Mouse (Mus musculus): ENCODE results near the gene Tex22. TPM values are rescaled to one million over a fixed set of nuclear protein-coding genes. Genes with fewer than 3 reads are reported as not detected.

The Tex22 gene
- polyA plus RNA-seq, 1 experiment from 2014 or later: 0.13 TPM

DNA sequence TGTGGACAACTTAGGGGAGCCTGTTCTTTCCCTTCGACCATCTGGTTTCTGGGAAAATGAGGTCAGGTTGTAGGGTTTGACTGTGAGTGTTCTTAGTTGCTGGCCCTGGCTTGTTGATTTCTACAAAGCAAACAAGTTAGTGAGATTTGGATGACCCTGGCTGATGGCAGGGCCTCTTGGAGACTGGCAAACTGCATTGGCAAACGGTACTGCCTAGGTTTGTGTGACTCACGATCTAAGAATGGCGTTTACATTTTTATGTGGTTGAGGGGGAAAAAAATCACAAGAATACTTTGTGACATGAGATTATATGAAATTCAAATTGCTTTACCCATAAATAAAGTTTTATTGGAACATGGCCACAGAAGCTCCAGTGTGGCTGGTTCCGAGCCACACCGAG, 32.1 kb downstream of the Tex22 start:
- no peak overlapping the region for H3K9ac ChIP-seq
- H3K4me2 ChIP-seq (replicated peaks): no peak overlapping the region
- H3K27ac ChIP-seq: no peak overlapping the region
- ATAC-seq (ENCODE audit: insufficient number of reproducible peaks, insufficient read depth, low FRiP score, low TSS enrichment): no peak
- WGBS: 87% methylated on average over 6 of the region's 6 CpGs
- H3K27me3 ChIP-seq: no peaks in the 10 kb centered on the region
- H3K36me3 ChIP-seq: peaks cover 17% of the 10 kb centered on the region
- H3K9me3 ChIP-seq: no peaks in the 10 kb centered on the region
- no peak overlapping the region for H3K4me3 ChIP-seq
- H3K4me1 ChIP-seq: peaks cover 6% of the 10 kb centered on the region; the same call in 1 of the 2 replicates

DNA sequence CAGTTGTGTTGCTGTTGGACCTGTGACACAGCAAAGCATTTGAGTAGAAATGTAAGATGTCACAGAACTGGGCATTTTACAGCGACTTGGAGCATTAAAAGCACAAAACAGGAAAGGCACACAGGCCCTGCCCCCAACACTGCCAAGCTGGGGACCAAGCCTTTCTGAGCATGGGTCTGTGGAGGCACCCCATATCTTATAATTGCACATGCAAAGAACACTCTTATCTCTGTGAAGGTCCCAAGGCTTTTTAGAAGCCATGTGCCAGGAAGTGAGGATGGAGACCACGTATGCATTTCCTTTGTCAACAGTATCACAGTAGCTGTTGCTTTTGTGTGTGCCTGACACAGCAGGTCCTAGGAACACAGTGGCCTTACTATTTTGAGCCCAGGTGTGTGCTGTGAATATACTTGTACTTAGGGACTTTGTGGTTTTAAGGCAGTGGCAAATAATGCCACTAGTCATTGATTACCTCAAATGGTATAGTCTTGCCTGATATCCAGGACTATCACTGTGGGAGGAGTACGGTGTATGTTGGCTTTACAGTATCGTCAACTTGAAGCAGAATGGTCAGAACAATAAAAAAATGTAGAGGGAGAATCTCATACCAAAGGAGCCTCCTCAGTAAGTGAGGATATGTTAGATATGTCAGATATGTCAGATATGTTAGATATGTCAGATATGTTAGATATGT, 33.3 kb downstream of the Tex22 start:
- H3K4me1 ChIP-seq: peaks cover 6% of the 10 kb centered on the region; the same call in 1 of the 2 replicates

DNA sequence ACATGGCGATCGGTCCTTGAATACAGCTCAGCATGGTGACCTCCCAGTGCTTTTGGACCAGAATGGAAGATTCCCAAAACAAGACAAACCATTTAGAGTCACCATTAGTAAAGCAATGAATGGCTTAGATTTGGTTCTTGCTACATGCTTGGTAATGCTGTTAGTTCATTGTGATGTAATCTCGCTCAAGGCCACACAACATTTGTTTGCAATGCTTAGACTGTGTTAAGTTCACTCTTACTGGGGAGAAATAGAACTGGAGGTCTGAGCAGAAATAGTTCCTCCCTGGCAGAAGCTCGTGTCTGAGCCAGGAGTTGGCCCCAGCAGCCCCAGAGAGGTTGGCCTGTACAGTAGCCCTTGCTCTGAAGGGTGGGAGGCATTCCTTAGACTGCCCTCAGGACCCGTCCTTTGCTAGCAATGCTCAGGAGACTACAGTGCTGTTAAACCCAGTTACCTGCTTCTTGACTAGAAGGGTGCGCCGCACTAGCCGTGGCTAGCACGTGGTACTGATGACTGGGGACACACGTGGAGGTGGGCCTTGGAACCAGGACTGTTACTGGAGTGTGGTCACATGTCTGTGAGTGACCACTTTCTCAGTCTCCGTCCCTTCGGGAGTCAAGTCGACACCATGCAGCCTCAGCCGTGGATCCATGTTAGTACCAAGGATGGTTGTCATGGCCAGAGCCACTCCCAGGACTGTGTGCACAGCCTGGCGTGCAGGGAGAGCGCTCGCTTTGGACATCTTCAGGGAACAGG, 34.4 kb downstream of the Tex22 start:
- no peaks in the 10 kb centered on the region for H3K9me3 ChIP-seq
- H3K27me3 ChIP-seq: no peaks in the 10 kb centered on the region
- ATAC-seq (ENCODE audit: insufficient number of reproducible peaks, insufficient read depth, low FRiP score, low TSS enrichment): no peak
- H3K4me3 ChIP-seq: no peak overlapping the region
- no peak overlapping the region for H3K27ac ChIP-seq
- no peak overlapping the region for H3K4me2 ChIP-seq (replicated peaks)
- 86% methylated on average over 17 of the region's 17 CpGs for WGBS
- H3K36me3 ChIP-seq: peaks cover 33% of the 10 kb centered on the region
- H3K9ac ChIP-seq: no peak overlapping the region
- peaks cover 6% of the 10 kb centered on the region; the same call in 1 of the 2 replicates for H3K4me1 ChIP-seq

More for the DNA sequence above, 33.3 kb downstream of the Tex22 start:
- H3K4me3 ChIP-seq: no peak overlapping the region
- H3K9me3 ChIP-seq: no peaks in the 10 kb centered on the region
- ATAC-seq (ENCODE audit: insufficient number of reproducible peaks, insufficient read depth, low FRiP score, low TSS enrichment): no peak
- no peaks in the 10 kb centered on the region for H3K27me3 ChIP-seq
- WGBS: 88% methylated on average over 4 of the region's 4 CpGs
- no peak overlapping the region for H3K27ac ChIP-seq
- H3K36me3 ChIP-seq: peaks cover 23% of the 10 kb centered on the region
- H3K4me2 ChIP-seq (replicated peaks): no peak overlapping the region
- H3K9ac ChIP-seq: no peak overlapping the region

DNA sequence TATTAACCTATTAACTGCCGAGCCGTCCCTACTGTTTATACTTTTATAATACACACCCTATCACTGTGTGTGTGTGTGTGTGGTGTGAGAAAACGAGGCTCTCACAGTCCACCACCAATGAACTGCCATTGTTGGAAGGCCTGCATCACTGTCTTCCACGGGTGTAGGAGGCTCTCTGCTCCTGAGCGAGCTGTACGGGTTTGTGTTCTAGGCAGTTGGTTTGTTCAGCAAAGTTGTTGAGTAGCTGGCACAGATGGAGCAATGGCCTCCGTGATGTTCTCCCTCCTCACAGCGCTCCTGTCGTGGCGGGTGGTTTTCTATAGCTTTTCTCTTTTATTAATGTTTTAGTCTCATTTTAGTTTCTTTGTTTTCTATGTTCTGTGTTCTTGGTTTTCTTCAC, 35.5 kb downstream of the Tex22 start:
- Histone ChIP-seq H3K9me3 (no peaks in the 10 kb centered on the region), H3K36me3 (peaks cover 34% of the 10 kb centered on the region), H3K4me2 (replicated peaks) (no peak overlapping the region), H3K4me3 (no peak overlapping the region), H3K27me3 (no peaks in the 10 kb centered on the region), H3K9ac (no peak overlapping the region), H3K27ac (no peak overlapping the region), H3K4me1 (peaks cover 6% of the 10 kb centered on the region; the same call in 1 of the 2 replicates)
- no peak for ATAC-seq (ENCODE audit: insufficient number of reproducible peaks, insufficient read depth, low FRiP score, low TSS enrichment)
- 93% methylated on average over 10 of the region's 10 CpGs for WGBS

DNA sequence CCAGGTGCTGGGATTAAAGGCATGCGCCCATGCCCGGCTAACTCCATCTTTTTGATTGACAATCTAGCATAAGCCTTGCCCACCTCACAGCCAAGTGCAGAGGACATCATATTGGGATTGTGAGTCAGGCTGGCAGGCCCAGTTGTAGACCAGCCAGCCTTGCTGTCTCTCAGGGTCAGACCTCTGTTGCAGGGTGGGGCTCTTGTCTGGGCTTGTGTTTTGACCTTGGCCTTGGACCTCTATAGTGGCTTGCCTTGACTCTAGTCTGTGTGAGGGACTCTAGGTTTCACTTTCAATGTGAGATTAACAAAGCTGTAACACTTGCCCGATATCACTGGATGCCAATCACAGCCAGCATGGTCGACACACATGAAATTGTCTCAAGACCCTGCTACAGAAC, 39.8 kb downstream of the Tex22 start:
- no peak overlapping the region for H3K4me3 ChIP-seq
- no peak for ATAC-seq (ENCODE audit: insufficient number of reproducible peaks, insufficient read depth, low FRiP score, low TSS enrichment)
- H3K9ac ChIP-seq: no peak overlapping the region
- H3K36me3 ChIP-seq: peaks cover 62% of the 10 kb centered on the region
- H3K9me3 ChIP-seq: no peaks in the 10 kb centered on the region
- H3K27me3 ChIP-seq: no peaks in the 10 kb centered on the region
- 83% methylated on average over 4 of the region's 4 CpGs for WGBS
- H3K4me2 ChIP-seq (replicated peaks): no peak overlapping the region
- no peak overlapping the region for H3K27ac ChIP-seq
- H3K4me1 ChIP-seq: peaks cover 4% of the 10 kb centered on the region; the same call in 1 of the 2 replicates

DNA sequence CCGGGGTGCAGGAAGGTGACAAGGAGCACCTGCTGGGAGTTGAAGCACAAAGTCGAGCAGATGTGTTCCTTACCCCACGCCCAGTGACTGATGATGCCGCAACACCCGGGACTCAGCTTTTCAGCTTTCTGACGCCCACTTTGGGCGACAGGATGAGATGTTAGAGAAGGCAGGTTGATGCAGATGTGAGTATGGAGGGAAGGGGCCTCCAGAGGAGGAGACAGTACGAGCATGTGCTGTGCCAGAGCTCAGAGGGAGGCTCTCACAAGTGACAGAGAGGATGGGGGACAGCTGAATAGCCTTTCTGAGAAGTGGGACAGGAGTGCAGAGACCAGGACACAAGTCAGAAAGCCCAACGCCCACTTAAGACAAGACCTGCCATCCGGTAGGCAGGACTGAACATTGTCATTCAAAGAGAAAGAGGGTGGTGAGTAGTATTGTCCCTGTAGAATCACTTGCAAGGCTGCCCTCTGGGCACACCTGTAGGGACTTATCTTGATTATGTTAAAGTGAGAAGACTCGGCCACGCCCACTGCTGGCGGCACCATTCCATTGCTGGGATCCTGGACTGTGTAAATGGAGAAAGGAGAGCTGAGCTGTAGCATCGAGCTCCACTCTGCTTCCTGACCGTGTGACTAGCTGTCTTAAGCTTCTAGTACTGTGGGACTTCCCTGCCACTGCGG, 40.7 kb downstream of the Tex22 start:
- Histone ChIP-seq H3K9ac (no peak overlapping the region), H3K9me3 (no peaks in the 10 kb centered on the region), H3K4me3 (no peak overlapping the region), H3K27me3 (no peaks in the 10 kb centered on the region), H3K27ac (no peak overlapping the region), H3K36me3 (peaks cover 66% of the 10 kb centered on the region), H3K4me2 (replicated peaks) (no peak overlapping the region), H3K4me1 (no peaks in the 10 kb centered on the region)
- no peak for ATAC-seq (ENCODE audit: insufficient number of reproducible peaks, insufficient read depth, low FRiP score, low TSS enrichment)
- WGBS: 82% methylated on average over 16 of the region's 16 CpGs

DNA sequence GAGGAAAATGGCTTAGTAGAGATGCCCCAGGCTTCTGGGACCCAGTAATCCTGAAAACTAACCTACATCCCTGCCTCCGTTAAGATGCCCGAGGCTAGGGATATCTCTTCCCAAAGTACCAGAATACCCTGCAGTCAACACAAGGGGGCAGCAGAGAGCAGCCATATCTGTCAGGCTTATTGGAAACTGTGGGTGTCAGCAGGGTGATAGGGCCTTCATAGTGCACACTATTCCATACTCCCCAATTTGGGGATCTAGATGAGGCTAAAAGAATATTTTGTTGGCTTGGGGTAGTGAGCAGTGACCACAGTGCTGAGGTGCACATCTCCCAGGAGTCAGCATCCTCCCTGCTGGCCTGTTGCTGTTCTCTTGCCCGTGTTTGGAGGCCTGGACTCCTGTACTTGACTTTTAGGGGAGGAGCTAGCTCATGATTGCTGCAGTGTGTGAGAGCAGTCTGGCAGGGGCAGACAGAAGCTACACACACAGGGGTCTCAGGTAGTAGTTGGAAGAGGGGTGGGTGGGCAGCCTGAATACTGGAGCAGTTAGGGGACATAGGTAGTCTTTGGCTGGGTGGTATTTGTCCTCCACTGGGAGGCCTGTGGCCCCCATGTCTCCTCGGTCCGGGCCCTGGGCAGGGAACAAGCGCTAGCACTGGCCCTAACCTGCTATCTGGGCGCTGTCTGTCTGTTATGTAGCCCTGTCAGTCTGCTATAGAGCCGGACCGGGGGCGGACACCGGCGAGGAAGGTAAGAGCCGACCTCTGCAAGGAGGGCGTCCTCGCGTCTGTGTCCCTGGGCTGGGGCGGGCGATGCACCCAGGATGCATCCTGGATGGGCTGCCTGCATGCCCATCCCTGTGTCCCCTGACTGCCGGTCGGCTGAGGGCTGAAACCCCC, 45.5 kb downstream of the Tex22 start:
- 88% methylated on average over 20 of the region's 20 CpGs for WGBS
- Histone ChIP-seq H3K9ac (no peak overlapping the region), H3K9me3 (no peaks in the 10 kb centered on the region), H3K4me2 (replicated peaks) (no peak overlapping the region), H3K36me3 (peaks cover 86% of the 10 kb centered on the region), H3K4me3 (no peak overlapping the region), H3K27ac (no peak overlapping the region), H3K4me1 (no peaks in the 10 kb centered on the region), H3K27me3 (no peaks in the 10 kb centered on the region)
- 0 out of 2 replicates have a peak, but pooled peaks have one; percentile 29 for ATAC-seq (ENCODE audit: insufficient number of reproducible peaks, insufficient read depth, low FRiP score, low TSS enrichment)

DNA sequence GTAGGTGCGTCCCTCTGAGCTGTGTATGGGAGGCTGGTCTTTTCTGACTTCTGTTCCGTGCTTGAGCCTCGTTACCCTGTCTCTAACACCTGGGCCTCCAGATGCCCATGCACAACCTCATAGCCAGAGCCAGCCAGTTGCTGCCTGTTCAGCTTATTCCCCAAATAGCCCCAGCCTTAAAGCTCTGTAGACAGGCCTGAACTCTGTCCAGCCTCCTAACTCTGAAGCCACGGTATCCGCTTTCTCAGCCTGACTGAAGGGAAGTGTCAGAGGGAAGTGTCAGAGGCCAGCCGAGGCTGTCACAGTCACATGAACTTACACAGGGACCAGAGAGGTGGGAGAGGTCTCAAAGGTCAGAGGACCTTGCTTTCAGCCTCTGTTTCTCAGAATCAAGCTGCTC, 50.4 kb downstream of the Tex22 start:
- ATAC-seq (ENCODE audit: insufficient number of reproducible peaks, insufficient read depth, low FRiP score, low TSS enrichment): no peak
- Histone ChIP-seq H3K9ac (no peak overlapping the region), H3K36me3 (peaks cover 100% of the 10 kb centered on the region), H3K4me2 (replicated peaks) (no peak overlapping the region), H3K27me3 (no peaks in the 10 kb centered on the region), H3K27ac (no peak overlapping the region), H3K4me1 (no peaks in the 10 kb centered on the region), H3K4me3 (no peak overlapping the region), H3K9me3 (no peaks in the 10 kb centered on the region)
- 84% methylated on average over 6 of the region's 6 CpGs for WGBS

DNA sequence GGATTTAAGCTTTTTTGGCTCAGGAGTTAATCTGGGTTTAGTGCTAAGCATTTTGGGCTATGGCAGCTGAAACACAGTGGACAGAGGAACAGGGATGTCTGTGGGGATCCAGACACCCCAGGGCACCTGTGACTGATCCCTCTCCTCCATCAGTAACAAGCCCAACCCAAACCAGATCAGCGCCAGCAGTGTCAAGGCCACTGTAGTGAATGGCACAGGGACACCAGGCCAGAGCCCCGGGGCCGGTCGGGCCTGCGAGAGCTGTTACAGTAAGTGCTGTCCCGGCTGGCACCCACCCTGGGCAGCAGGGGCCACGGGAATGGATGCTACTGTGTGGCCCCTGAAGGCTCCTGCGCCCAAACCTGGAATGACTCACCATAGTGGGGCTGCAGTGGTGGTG, 56.4 kb downstream of the Tex22 start:
- ATAC-seq (ENCODE audit: insufficient number of reproducible peaks, insufficient read depth, low FRiP score, low TSS enrichment): no peak
- 94% methylated on average over 8 of the region's 8 CpGs for WGBS
- peaks cover 100% of the 10 kb centered on the region for H3K36me3 ChIP-seq

DNA sequence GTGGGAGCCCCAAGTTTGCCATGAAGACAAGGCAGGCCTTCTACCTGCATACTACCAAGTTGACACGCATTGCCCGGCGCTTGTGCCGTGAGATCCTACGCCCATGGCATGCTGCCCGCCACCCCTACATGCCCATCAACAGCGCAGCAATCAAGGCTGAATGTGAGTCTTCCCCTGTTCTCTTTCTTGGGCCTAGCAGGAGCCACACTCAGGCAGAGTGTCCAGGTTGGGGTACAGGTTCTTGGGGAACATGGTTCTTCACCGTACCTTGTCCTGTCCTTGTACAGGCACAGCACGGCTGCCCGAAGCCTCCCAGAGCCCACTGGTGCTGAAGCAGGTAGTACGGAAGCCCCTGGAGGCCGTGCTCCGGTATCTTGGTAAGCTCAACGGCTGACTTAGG, 57.3 kb downstream of the Tex22 start:
- no peak overlapping the region; the same call in 1 of the 2 replicates for H3K9ac ChIP-seq
- no peak overlapping the region for H3K27ac ChIP-seq
- H3K4me3 ChIP-seq: no peak overlapping the region
- H3K36me3 ChIP-seq: peaks cover 100% of the 10 kb centered on the region
- no peak for ATAC-seq (ENCODE audit: insufficient number of reproducible peaks, insufficient read depth, low FRiP score, low TSS enrichment)
- H3K4me1 ChIP-seq: no peaks in the 10 kb centered on the region
- no peaks in the 10 kb centered on the region for H3K27me3 ChIP-seq
- no peak overlapping the region for H3K4me2 ChIP-seq (replicated peaks)
- WGBS: 97% methylated on average over 14 of the region's 14 CpGs
- no peaks in the 10 kb centered on the region for H3K9me3 ChIP-seq

More for the DNA sequence above, 56.4 kb downstream of the Tex22 start:
- Histone ChIP-seq H3K9me3 (no peaks in the 10 kb centered on the region), H3K27me3 (no peaks in the 10 kb centered on the region), H3K4me1 (no peaks in the 10 kb centered on the region), H3K9ac (no peak overlapping the region), H3K4me2 (replicated peaks) (no peak overlapping the region), H3K4me3 (no peak overlapping the region), H3K27ac (no peak overlapping the region)

DNA sequence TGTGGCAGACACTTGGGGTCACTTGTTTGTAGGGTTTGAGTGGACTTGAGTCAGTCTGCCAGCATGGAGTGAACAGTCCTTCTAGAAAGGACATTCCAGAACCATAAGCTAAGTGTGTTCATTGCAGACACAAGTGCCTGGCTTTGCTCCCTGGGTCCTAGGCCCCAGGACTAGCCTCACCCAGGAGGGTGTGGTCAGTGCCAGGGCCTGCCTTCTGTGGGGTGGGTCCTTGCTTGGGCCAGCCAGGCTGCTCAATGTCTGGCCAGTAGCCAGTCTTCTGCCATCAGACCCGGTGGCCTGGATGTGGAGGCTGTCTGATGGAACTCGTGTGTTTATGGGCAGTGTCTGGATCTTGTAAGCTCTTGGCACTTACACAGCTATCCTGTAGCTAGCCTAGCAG, 58.3 kb downstream of the Tex22 start:
- Histone ChIP-seq H3K4me3 (no peak overlapping the region), H3K36me3 (peaks cover 100% of the 10 kb centered on the region), H3K27ac (no peak overlapping the region), H3K27me3 (no peaks in the 10 kb centered on the region), H3K4me1 (no peaks in the 10 kb centered on the region), H3K4me2 (replicated peaks) (no peak overlapping the region), H3K9me3 (no peaks in the 10 kb centered on the region), H3K9ac (no peak overlapping the region)
- ATAC-seq (ENCODE audit: insufficient number of reproducible peaks, insufficient read depth, low FRiP score, low TSS enrichment): no peak
- 88% methylated on average over 2 of the region's 2 CpGs for WGBS

All from embryonic facial prominence, embryonic 12.5 days (tissue).